Mouse (Mus musculus): ENCODE measurements around the gene Kank1.

- TF ChIP-seq CTCF (IDR thresholded peaks at IDR 0.05; ENCODE audit: insufficient read depth, low read depth, low read length) (no peak), POLR2A (IDR thresholded peaks at IDR 0.05; ENCODE audit: insufficient read depth, low read depth, low read length) (no peak)
These were observed 209.9 kb downstream of the Kank1 start for GRCm38 (mm10) chr19:25446683-25447082.

Data from olfactory bulb, adult 2 months (tissue).